Mouse (Mus musculus): ENCODE measurements at regions not wholly inside any gene's neighbourhood (a gene's known extent, or its start where the extent isn't known, plus 50 kb on each side); places are given as distances from the start of the nearest gene placed in this dataset.

GRCm38 (mm10) chr14:9150841-9151240 lies 484.8 kb upstream of the 4930452B06Rik start:
- H3K36me3 ChIP-seq (replicated peaks), result no peaks in the 10 kb centered on the region
- 29% methylated on average over 1 of the region's 1 CpGs for WGBS
- DNase-seq (ENCODE audit: low spot score), result no peak
- peaks cover 4% of the 10 kb centered on the region; the same call in 1 of the 2 replicates for H3K4me1 ChIP-seq
- H3K27me3 ChIP-seq (replicated peaks; ENCODE audit: low read depth, poor library complexity, severe bottlenecking), result no peaks in the 10 kb centered on the region
- no peak overlapping the region for H3K4me3 ChIP-seq
- H3K9me3 ChIP-seq, result no peaks in the 10 kb centered on the region
- H3K27ac ChIP-seq (replicated peaks), result no peak overlapping the region

- Histone ChIP-seq H3K4me1 (peaks cover 4% of the 10 kb centered on the region; the same call in 1 of the 2 replicates), H3K4me3 (no peak overlapping the region), H3K27ac (replicated peaks) (no peak overlapping the region), H3K27me3 (replicated peaks; ENCODE audit: low read depth, poor library complexity, severe bottlenecking) (no peaks in the 10 kb centered on the region), H3K9me3 (no peaks in the 10 kb centered on the region), H3K36me3 (replicated peaks) (no peaks in the 10 kb centered on the region)
- DNase-seq (ENCODE audit: low spot score), result no peak
- WGBS, result 86% methylated on average over 4 of the region's 4 CpGs
Observed at GRCm38 (mm10) chr14:9146595-9147219, 480.7 kb upstream of the 4930452B06Rik start.

GRCm38 (mm10) chr14:9105708-9106107 lies 439.7 kb upstream of the 4930452B06Rik start:
- DNase-seq (ENCODE audit: low spot score), result no peak
- Histone ChIP-seq H3K4me1 (no peaks in the 10 kb centered on the region), H3K4me3 (no peak overlapping the region), H3K27ac (replicated peaks) (no peak overlapping the region), H3K36me3 (replicated peaks) (no peaks in the 10 kb centered on the region), H3K9me3 (no peaks in the 10 kb centered on the region), H3K27me3 (replicated peaks; ENCODE audit: low read depth, poor library complexity, severe bottlenecking) (no peaks in the 10 kb centered on the region)
- 84% methylated on average over 1 of the region's 1 CpGs for WGBS

GRCm38 (mm10) chr14:9089625-9090326 lies 423.7 kb upstream of the 4930452B06Rik start:
- Histone ChIP-seq H3K4me3 (no peak overlapping the region), H3K27me3 (replicated peaks; ENCODE audit: low read depth, poor library complexity, severe bottlenecking) (no peaks in the 10 kb centered on the region), H3K27ac (replicated peaks) (no peak overlapping the region), H3K36me3 (replicated peaks) (no peaks in the 10 kb centered on the region), H3K4me1 (no peaks in the 10 kb centered on the region; the same call in 1 of the 2 replicates), H3K9me3 (no peaks in the 10 kb centered on the region)
- DNase-seq (ENCODE audit: low spot score), result no peak
- 89% methylated on average over 5 of the region's 5 CpGs for WGBS

GRCm38 (mm10) chr14:9087103-9087502 lies 421.1 kb upstream of the 4930452B06Rik start:
- H3K27me3 ChIP-seq (replicated peaks; ENCODE audit: low read depth, poor library complexity, severe bottlenecking), result no peaks in the 10 kb centered on the region
- peak; percentile 9 for DNase-seq (ENCODE audit: low spot score)
- no peak overlapping the region for H3K4me3 ChIP-seq
- H3K27ac ChIP-seq (replicated peaks), result no peak overlapping the region
- no peaks in the 10 kb centered on the region; the same call in 1 of the 2 replicates for H3K4me1 ChIP-seq
- no peaks in the 10 kb centered on the region for H3K9me3 ChIP-seq
- H3K36me3 ChIP-seq (replicated peaks), result no peaks in the 10 kb centered on the region

- H3K27ac ChIP-seq (replicated peaks), result no peak overlapping the region
- H3K4me1 ChIP-seq, result no peaks in the 10 kb centered on the region
- H3K9me3 ChIP-seq, result no peaks in the 10 kb centered on the region
- no peaks in the 10 kb centered on the region for H3K36me3 ChIP-seq (replicated peaks)
- H3K4me3 ChIP-seq, result no peak overlapping the region
- DNase-seq (ENCODE audit: low spot score), result no peak
- no peaks in the 10 kb centered on the region for H3K27me3 ChIP-seq (replicated peaks; ENCODE audit: low read depth, poor library complexity, severe bottlenecking)
- 85% methylated on average over 2 of the region's 2 CpGs for WGBS
Observed at GRCm38 (mm10) chr14:9079632-9080031, 413.6 kb upstream of the 4930452B06Rik start.

GRCm38 (mm10) chr14:9079014-9079413 lies 413.0 kb upstream of the 4930452B06Rik start:
- Histone ChIP-seq H3K9me3 (no peaks in the 10 kb centered on the region), H3K4me1 (no peaks in the 10 kb centered on the region), H3K4me3 (no peak overlapping the region), H3K36me3 (replicated peaks) (no peaks in the 10 kb centered on the region), H3K27ac (replicated peaks) (no peak overlapping the region), H3K27me3 (replicated peaks; ENCODE audit: low read depth, poor library complexity, severe bottlenecking) (no peaks in the 10 kb centered on the region)
- no peak for DNase-seq (ENCODE audit: low spot score)
- WGBS, result 82% methylated on average over 1 of the region's 1 CpGs

GRCm38 (mm10) chr14:9071176-9071575 lies 405.1 kb upstream of the 4930452B06Rik start:
- H3K36me3 ChIP-seq (replicated peaks), result no peaks in the 10 kb centered on the region
- no peaks in the 10 kb centered on the region for H3K9me3 ChIP-seq
- no peak overlapping the region for H3K4me3 ChIP-seq
- WGBS, result 87% methylated on average over 3 of the region's 3 CpGs
- no peak overlapping the region for H3K27ac ChIP-seq (replicated peaks)
- DNase-seq (ENCODE audit: low spot score), result no peak
- H3K27me3 ChIP-seq (replicated peaks; ENCODE audit: low read depth, poor library complexity, severe bottlenecking), result no peaks in the 10 kb centered on the region
- H3K4me1 ChIP-seq, result no peaks in the 10 kb centered on the region

- WGBS, result 73% methylated on average over 9 of the region's 9 CpGs
- no peaks in the 10 kb centered on the region for H3K27me3 ChIP-seq (replicated peaks; ENCODE audit: low read depth, poor library complexity, severe bottlenecking)
- peak; percentile 7 for DNase-seq (ENCODE audit: low spot score)
- H3K36me3 ChIP-seq (replicated peaks), result no peaks in the 10 kb centered on the region
- no peak overlapping the region for H3K27ac ChIP-seq (replicated peaks)
- no peaks in the 10 kb centered on the region for H3K4me1 ChIP-seq
- H3K4me3 ChIP-seq, result no peak overlapping the region
- H3K9me3 ChIP-seq, result no peaks in the 10 kb centered on the region
Observed at GRCm38 (mm10) chr14:9060058-9060457, 394.0 kb upstream of the 4930452B06Rik start.

- no peak for DNase-seq (ENCODE audit: low spot score)
- no peak overlapping the region for H3K27ac ChIP-seq (replicated peaks)
- 69% methylated on average over 6 of the region's 6 CpGs for WGBS
- H3K4me1 ChIP-seq, result no peaks in the 10 kb centered on the region
- no peaks in the 10 kb centered on the region for H3K36me3 ChIP-seq (replicated peaks)
- no peak overlapping the region for H3K4me3 ChIP-seq
- no peaks in the 10 kb centered on the region for H3K9me3 ChIP-seq
- H3K27me3 ChIP-seq (replicated peaks; ENCODE audit: low read depth, poor library complexity, severe bottlenecking), result no peaks in the 10 kb centered on the region
Observed at GRCm38 (mm10) chr14:9028811-9029210, 362.8 kb upstream of the 4930452B06Rik start.

- Histone ChIP-seq H3K9me3 (peaks cover 3% of the 10 kb centered on the region; the same call in 1 of the 2 replicates), H3K4me1 (no peaks in the 10 kb centered on the region), H3K4me3 (no peak overlapping the region), H3K27ac (replicated peaks) (no peak overlapping the region), H3K36me3 (replicated peaks) (no peaks in the 10 kb centered on the region), H3K27me3 (replicated peaks; ENCODE audit: low read depth, poor library complexity, severe bottlenecking) (no peaks in the 10 kb centered on the region)
- peak; percentile 25 for DNase-seq (ENCODE audit: low spot score)
- WGBS, result 87% methylated on average over 6 of the region's 6 CpGs
Observed at GRCm38 (mm10) chr14:9015826-9016225, 349.8 kb upstream of the 4930452B06Rik start.

- H3K36me3 ChIP-seq (replicated peaks), result no peaks in the 10 kb centered on the region
- H3K27me3 ChIP-seq (replicated peaks; ENCODE audit: low read depth, poor library complexity, severe bottlenecking), result no peaks in the 10 kb centered on the region
- H3K27ac ChIP-seq (replicated peaks), result no peak overlapping the region
- no peaks in the 10 kb centered on the region for H3K9me3 ChIP-seq
- no peaks in the 10 kb centered on the region for H3K4me1 ChIP-seq
- 78% methylated on average over 2 of the region's 2 CpGs for WGBS
- H3K4me3 ChIP-seq, result no peak overlapping the region
- DNase-seq (ENCODE audit: low spot score), result no peak
Observed at GRCm38 (mm10) chr14:9003034-9003433, 337.0 kb upstream of the 4930452B06Rik start.

- Histone ChIP-seq H3K36me3 (replicated peaks) (no peaks in the 10 kb centered on the region), H3K27ac (replicated peaks) (no peak overlapping the region), H3K4me3 (no peak overlapping the region), H3K4me1 (no peaks in the 10 kb centered on the region), H3K9me3 (no peaks in the 10 kb centered on the region), H3K27me3 (replicated peaks; ENCODE audit: low read depth, poor library complexity, severe bottlenecking) (no peaks in the 10 kb centered on the region)
- 87% methylated on average over 3 of the region's 3 CpGs for WGBS
- DNase-seq (ENCODE audit: low spot score), result no peak
Observed at GRCm38 (mm10) chr14:9000408-9001092, 334.5 kb upstream of the 4930452B06Rik start.
